Mouse (Mus musculus): ENCODE data around the gene Cul4b. TPM values are rescaled to one million over a fixed set of nuclear protein-coding genes. Genes with fewer than 3 reads are reported as not detected.
A peak's percentile ranks its signal among the peaks of the same experiment; 100 is the strongest.
"Not testable (repeated sequence)": the region's sequence is repeated elsewhere in the genome, so short reads cannot be mapped to it uniquely, and the experiment has no call there.

Gene Cul4b
- 10 to 100 TPM; 40.1 to 42.0 TPM for total RNA-seq (2021)
- long read RNA-seq, transcript Cul4b-201 (20 exons, 3,354 nt) = major isoform, 7 of 18 reads
- long read RNA-seq, partial matches to known transcripts = 7 of 18 reads
- long read RNA-seq, other reads (novel, unspliced or antisense) = 4 of 18 reads

DNA sequence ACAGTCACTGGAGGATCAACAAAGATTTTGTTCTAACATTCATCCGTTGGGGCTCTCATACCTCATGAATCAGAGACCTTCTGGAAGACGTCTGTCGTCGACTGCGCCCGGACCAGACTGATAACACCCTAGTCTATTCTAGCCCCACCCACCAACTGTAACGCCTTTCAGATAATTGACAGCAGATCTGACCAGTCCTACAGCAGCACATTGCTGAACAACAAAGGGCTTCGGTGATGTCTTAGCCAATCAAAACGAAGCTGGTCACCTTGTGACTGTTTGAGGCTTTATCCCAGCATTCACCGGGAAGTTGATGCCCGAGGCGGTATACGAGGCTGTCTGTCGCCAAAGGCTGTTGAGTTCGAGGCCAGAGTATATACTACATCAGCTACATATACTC is at the start of gene Cul4b:
Gene Cul4b (minus strand): TSS at position 119 of the 400 bp plus-strand sequence.
- DNase-seq (ENCODE audit: low spot score in 2 of 2) = no peak

DNA sequence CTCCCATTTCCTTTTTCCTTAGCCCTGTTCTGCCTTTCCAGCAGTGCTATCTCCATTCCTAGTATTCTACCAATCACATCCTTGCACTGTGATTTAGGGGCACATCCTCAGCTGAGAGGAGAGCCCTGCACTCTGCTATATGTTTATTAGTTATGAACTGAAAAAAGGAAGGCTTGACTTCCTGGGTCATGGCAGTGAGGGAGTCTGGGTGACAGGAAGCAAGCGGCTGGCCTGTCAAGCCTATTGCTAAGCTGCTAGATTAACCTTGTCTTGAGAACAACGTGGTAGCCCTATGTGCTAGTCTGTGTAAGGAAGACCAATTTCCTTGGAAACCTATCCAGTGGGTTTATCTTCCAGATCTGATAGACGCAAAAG is 25.0 kb upstream of the Cul4b start:
- DNase-seq (ENCODE audit: low spot score in 2 of 2) = peak; percentile 13 to 26

DNA sequence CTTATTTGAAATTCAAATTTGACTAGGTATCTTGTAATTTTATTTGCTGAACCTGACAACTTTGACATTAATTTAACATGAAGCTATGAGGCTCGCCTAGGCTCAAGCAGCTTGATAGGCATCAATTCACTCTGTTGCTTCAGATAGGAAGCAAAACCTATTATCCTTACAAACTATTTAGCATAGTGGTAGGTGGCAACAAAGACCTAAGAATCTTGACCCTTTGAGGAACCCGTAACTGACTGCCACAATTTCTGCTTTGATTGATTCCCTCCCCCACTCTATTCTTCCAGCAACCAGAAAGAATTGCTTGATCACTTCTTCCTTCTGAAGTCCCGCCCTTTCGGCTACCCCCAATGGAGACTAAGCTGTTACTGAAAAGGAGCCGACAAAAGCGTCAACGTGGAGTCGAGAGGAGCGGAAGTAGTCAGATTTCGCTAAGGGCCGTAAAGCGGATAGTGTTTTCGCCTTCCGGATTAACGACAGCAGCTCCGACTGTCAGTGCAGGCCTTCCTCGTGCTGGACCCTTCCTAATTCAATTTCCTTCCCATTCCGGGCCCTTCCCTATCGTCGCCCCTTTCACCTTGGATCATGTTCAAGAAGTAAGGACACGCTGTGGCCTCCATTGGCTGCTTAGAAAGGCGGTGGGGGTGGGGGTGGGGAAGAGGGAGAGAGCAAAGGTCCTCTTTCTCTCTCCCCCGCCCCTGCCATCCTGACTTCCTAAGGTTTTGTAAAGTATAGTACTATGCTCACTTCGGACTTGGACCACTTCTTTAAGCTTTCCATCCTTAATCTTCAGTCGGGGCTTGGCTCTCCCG is 24.4 kb upstream of the Cul4b start, which contains the start of gene Mcts1:
Gene Mcts1 (plus strand): TSS at position 402 of the 818 bp plus-strand sequence.
- DNase-seq (ENCODE audit: low spot score in 2 of 2) = peak; percentile 45 to 65

DNA sequence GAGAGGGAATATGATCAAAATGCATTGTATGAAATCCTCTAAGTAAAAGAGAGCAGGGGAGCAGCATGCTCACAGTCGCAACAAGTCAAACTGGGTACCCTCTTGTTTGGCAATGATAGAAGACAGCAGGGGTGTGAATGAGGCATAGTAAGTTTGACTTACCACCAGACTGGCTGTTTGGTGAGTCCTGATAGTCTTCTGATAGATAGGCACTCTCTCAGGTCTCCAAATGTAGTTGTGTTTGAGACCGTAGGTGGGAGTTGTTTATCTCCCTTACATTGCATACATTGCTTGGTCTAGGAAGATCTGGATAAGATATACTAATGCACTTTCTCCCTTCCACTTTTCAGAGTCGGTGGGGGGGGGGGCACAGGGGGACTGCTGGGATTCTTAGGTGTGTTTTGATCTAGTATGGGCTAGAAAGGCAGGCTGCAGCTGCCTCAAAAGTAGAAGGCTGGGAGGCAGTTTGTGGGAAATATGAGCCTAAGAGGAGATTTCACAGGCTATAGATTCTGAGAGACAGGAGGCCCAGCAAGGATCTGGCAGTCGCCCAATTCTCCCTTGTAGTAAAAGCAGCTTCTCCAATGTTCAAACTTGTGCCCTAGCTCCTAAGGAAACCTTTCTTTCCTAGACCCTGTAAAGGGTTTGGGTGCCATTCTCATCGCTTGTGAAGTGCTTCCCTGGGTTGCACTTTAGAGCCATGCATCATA is 17.3 kb upstream of the Cul4b start:
- DNase-seq (ENCODE audit: low spot score in 2 of 2) = no peak

DNA sequence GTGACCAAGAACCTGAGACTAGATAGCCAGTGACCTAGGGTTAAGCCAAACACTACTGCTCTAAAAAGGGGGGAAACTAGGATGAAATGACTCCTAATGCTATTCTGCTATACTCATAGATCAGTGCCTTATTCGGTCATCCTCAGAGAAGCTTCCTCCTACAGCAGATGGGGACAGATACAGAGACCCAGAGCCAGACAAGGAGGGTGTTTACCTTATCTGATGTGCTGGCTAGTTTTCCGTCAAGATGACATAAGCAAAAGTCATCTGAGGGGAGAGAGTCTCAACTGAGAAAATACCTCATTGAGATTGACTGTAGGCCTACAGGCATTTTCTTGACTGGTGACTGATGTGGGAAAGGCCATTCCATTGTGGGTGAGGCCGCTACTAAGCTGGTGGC is 15.8 kb upstream of the Cul4b start:
- no peak for DNase-seq (ENCODE audit: low spot score in 2 of 2)

DNA sequence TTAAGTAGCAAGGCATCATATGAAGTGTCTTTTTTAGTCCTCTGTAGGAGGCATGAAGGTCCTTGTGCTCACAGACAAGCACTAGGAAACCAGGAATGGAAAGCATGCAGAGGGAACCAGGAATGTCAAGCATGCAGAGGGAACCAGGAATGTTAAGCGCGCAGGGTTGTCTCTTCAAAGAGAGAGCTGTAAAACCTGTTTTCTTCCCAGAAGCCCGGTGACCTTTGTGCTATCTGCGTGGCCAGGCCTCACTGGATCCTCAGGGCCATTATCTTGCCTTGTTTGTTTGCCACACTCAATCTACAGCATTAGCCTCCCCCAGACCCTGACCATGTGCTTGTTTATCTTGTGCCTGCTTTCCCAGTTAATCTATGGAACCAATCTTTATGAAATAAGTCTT is 13.8 kb upstream of the Cul4b start:
- no peak for DNase-seq (ENCODE audit: low spot score in 2 of 2)

DNA sequence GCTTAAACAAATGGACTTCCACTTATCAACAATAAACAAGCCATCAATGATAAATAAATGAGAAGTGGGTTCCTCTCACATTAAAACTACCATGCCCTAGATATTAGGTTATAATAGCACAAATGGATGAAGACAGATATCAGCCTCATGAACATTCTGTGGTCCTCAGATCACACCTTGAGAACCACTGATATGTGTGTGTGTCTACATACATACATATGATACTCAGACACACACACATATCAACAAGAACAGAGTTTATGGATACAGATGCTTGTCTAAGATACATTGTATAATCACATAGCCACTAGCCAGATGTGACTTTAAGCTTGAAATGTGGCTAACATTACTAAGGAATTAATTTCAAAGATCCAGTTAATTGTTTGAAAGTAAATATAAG is 7.3 kb upstream of the Cul4b start:
- DNase-seq (ENCODE audit: low spot score in 2 of 2) = no peak

DNA sequence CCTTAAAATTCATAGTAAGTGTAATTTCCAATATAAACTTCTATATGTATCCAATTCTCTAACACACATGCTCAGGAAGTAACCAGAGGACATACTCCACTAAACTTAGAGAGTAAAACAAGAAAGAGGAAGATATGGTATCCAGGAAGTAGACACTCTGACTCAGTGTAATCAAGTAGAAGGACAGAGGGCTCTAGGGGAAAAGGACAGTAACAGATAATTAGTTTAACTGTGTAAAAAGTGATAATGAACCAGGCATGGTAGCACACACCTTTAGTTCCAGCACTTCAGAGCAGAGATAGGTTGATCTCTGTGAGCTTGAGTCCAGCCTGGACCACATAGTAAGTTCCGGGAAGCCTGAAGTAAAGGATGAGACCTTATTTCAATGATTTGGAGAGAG is 5.1 kb upstream of the Cul4b start:
- no peak for DNase-seq (ENCODE audit: low spot score in 2 of 2)

DNA sequence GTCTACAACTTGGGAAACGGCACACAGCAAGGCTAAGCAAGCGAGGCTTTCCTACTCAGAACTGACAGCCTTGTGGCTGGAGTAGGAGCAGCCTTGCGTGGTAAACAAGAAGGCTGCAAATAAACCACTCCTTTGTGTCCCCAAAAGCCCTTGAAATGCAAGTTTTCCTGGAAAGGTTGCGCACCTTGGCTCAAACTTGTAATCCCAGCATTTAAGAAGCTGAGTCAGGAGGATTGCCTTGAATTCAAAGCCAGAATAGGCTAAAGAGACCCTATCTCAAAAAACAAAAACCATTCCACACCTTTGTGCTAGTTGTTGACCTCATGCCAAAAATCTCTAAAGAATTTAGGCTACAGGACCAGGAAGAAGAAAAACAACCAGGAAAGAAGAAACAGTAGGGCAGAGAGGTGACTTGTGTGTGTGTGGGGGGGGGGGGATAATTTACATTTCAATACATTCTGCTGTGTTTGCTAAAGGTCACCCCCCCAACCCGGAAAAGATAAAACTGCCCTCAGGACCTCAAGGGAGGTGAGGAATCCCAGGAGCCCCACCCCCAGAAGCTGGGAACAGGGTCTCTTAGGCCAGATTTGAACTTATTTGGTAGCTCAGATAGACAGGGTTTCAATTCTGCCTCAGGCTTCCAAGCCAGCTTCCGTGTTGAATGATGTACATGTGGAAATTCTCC is 9.3 kb downstream of the Cul4b start:
- no peak for DNase-seq (ENCODE audit: low spot score in 2 of 2)

DNA sequence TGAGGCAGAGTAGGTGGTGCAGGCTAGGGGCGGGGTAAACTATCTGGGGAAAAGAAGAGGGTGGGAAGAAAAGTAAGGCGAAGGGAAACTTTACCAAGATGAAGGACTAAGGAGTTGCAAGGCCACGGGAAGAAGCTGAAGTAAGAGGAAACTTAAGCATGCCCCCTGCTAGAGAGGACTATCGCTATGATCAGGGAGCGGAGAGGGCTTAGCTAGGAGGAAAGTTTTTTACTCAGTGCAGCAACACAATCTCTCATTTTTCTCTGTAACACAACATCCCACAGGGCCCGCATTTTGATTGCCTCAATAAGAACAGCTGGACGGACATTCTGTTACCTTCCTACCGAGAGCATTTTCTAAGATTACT is 10.8 kb downstream of the Cul4b start:
- DNase-seq (ENCODE audit: low spot score in 2 of 2) = no peak

DNA sequence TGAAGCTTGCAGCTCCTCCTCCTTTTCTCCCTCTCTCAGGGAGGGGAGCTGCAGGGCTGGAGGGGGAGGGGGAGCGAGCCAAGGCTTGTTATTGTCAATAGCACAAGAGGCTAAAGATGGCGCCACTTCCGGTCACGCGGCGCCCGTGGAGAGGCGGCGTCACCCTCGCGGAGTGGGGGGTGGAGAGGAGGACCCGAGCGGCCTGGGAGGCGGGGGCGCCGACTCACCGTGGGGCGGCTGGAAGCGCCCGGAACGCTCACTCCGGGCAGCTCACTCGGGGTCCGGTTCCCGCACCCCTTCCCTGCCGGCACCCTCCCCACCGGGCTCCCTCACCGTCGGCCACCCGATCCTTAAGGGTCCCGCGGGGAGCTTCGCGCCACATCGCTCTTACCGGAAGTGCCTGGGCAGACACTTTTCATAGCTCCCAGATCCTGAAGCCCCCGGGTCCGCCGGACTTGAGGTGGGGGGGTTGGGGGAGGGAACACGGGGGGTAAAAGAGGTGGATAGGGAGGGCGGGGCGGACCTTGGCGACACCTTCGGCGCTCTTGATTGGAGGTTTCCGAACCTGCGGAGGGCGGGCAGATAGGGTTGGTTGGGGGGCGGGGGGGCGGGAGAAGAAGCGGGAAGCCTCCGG is 11.3 kb downstream of the Cul4b start:
- DNase-seq (ENCODE audit: low spot score in 2 of 2) = peak; percentile 81 to 86

DNA sequence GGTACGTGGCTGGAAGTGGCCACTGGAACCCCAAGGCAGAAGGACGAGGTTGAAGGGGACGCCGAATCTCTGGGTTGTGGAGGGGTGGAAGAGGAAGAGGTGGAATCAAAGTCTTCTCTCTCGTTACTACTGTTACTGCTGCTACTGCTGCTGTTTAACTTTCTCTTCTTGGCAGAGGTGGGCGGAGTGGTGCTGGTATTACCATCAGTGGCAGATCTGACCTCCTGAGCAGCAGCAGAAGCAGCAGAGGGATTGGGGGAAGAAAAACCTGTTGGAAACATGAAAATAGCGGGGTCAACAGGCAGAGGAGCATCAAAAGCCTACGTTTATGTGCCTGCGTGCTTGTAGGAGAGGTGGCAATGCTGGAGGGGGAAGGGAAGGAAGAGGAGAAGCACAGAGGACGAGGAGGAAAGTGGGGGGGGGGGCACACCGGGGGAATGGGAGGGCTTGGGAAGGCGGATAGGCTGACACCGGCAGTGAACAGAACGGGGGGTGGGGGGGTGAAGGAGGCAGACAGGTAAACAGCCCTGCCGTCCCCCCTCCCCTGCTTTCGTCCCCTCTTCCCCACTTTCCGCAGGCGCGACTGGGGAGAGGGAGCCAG is 12.0 kb downstream of the Cul4b start:
- DNase-seq (ENCODE audit: low spot score in 2 of 2) = peak; percentile 16 to 18

DNA sequence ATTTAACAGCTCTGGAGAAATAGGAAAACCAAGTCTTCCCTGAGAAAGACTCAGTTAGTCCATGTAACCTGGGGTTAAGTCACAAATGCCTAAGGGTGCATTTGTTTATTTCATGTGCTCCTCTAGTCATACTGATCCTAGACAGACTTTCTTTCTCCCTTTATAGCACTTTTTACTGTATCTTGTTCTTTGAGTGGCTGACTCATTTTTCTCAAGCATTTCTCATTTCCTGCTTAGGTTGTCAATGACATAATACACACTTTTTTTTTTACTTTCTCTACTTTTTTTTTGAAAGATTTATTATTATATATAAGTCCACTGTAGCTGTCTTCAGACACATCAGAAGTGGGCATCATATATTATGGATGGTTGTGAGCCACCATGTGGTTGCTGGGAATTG is 22.7 kb downstream of the Cul4b start:
- no peak for DNase-seq (ENCODE audit: low spot score in 2 of 2)

DNA sequence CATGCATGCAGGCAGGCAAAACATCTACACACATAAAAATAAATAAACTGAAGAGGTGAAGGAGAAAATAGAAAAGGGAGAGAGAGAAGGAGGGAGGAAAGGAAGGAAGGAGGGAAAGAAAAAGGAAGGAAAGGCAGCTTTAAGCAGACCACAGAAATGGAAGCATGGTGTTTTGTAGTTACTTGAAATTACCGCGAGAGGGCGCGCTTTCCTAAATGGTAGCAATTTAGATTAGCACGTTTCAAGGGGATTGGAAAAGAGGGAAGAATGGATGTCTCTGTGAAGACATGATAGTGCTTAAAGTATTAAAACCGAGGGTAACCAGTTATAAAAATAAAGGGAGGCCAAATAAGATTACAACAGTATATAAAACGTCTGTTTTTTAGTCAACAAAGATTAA is 61.4 kb downstream of the Cul4b start:
- DNase-seq (ENCODE audit: low spot score in 2 of 2) = peak; percentile 36 to 49

DNA sequence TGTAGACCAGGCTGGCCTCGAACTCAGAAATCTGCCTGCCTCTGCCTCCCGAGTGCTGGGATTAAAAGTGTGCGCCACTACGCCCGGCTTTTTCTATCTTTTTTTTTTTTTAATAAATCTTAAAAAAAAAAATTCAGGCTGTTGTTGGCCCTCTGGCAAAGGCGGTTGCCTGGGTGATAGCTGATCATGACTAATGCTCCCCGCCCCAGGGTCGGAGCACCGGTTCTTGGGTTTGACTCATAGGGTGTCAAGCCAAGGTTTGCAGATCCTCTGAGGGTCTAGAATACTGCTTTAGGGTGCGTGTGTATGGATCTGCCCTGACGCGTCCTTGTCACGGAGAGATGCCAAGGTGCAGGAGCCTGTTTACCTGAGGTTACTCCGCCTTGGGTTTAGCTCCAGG is 71.2 kb downstream of the Cul4b start:
- DNase-seq (ENCODE audit: low spot score in 2 of 2) = no peak

DNA sequence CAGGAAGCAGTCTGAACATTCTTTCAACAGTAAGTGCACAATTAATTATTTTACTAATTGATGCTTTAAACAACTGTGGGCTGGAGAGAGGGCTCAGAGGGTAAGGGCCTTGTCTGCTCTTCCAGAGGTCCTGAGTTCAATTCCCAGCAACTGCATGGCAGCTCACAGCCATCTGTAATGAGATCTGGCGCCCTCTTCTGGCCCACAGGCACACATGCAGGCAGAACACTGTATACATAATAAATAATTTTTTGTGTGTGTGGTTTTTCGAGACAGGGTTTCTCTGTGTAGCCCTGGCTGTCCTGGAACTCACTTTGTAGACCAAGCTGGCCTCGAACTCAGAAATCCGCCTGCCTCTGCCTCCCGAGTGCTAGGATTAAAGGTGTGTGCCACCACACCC is 73.8 kb downstream of the Cul4b start:
- DNase-seq (ENCODE audit: low spot score in 2 of 2) = not testable (repeated sequence)

DNA sequence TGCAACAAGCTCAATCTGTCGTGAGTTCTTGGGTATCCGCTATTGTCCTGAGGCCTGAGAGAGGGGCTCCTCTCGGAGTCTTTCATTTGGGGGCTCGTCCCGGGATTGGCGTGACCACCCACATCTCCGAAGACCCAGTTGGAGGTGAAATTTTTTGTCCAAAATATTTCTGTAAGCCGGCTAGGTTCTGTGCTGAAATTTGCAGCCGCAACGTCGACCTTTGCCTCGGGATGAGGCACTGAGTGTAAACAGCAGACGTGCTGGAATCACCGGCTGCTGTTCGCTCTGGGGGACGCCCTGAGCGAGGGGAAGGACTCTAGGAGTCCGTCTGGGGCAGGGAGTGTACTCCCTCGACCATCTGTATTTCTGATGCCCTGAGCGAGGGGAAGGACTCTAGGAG is 90.5 kb downstream of the Cul4b start:
- not testable (repeated sequence) for DNase-seq (ENCODE audit: low spot score in 2 of 2)

All from layer of hippocampus, postnatal 10 days (tissue).